Mouse (Mus musculus): ENCODE measurements around the gene Serpinb6e. TPM values are rescaled to one million over a fixed set of nuclear protein-coding genes. Genes with fewer than 3 reads are reported as not detected.

The Serpinb6e gene
- total RNA-seq (2021): not detected
- long read RNA-seq, experiment 1: 0 reads
- long read RNA-seq, experiment 2: 0 reads

DNA sequence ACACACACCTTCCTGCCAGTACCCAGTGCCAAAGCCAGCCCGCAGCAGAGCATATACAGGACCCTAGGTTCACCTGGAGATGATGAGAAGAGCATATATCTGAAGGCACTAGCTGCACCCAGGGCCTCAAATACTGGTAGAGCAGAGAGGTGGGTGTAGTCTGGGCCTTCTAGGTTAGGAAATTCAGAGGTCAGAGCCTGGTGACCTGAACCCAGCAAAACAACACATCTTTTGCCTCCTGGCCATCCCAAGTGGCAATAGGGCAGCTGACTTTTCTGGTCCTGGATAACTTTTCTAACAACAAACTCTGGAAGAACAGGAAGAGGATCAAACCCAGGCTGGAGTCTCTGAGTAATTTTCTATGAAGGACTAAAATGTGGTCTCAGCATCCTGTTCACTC lies at the start of gene Serpinb6e:
Gene Serpinb6e (minus strand): TSS at position 101 of the 400 bp plus-strand sequence.
- intact Hi-C loops (cut with DNase I; ENCODE audit: low total_unique reads): no loop called here
- DNase-seq: no peak

DNA sequence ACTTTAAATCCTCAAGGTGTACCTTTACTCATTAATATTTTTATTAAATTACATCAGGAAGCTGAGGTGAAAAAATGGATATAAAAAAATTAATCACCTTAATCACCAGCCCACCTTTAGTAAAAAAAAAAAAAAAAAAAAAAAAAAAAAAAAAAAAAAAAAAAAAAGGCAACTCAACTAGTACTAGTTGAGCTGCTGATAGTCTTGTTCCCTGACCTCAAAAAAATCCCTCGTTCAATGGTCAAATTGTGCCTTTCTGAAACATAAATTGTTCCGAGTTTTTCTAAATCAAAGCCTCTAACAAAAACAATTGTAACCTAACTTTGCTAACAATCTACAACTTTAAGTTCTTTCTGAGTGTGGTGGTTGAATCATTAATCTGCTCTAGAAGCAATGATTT lies 12.5 kb downstream of the Serpinb6e start:
- intact Hi-C loops (cut with DNase I; ENCODE audit: low total_unique reads): no loop called here
- DNase-seq: no peak

DNA sequence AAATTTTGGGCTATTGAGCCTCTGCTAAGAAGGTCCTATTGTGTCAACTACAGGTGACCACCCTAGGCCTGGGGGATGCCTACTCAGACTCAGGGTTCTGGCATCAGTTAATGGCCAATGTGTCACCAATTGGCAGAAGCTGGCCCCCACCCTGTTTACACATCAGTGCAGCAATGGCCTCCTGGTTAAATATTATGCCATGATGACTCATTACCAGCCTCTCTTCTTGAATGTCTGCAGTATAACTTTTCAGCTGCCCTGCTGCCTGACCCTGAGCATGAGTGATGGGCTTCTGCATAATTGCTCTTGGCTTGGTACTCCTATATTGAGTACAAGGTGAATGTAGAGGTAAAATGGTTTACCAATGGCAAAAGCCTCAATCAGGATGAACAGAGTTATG lies 19.8 kb downstream of the Serpinb6e start:
- DNase-seq: no peak
- intact Hi-C loops (cut with DNase I; ENCODE audit: low total_unique reads): no loop called here

DNA sequence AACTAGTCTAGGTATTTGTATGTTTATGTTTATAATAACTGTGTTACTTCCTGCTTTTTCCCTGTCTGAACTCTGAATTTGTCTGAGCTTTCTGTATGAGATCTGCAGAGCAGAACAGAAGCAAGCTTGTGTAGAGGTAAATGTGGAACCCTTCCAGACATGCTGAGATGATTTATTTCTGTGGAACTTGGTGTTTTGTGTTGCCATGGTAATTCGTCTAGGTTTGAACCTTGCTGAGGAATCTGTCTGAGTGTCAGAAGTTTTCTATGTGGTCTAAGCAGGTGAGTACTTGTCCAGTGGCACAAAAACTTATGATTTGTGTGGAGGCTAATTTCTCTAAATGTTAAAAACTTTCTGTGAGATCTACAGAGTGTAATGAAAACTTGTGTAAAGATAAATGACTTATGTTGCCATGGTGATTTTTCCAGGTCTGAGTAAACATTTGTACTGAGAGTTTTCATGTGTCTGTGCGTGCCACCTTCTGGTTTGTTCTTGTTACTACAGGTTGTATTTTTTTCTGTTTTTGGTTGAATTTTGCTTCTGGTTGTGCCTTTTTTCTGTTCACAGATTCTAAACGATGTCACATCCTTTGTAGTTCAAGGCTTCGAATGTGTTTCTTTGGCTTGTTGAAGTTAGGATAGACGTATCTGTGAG lies 21.6 kb downstream of the Serpinb6e start:
- intact Hi-C loops (cut with DNase I; ENCODE audit: low total_unique reads): no loop called here
- no peak for DNase-seq

Other genes with a start within 250 kb of the Serpinb6e start
- not detected for gene Serpinb6d, start 182.0 kb downstream of the Serpinb6e start, total RNA-seq (2021)
- gene Serpinb6c, start 62.3 kb upstream of the Serpinb6e start, total RNA-seq (2021): under 1 TPM; 0.21 to 0.22 TPM
- 10 to 100 TPM; 16.2 to 16.8 TPM for gene Nqo2, start 121.3 kb upstream of the Serpinb6e start, total RNA-seq (2021)
- gene Ripk1, start 159.0 kb upstream of the Serpinb6e start, total RNA-seq (2021): 1 to 10 TPM; 6.6 to 7.2 TPM
- gene Serpinb6a, start 159.4 kb upstream of the Serpinb6e start, total RNA-seq (2021): 10 to 100 TPM; 80.7 to 88.4 TPM
- 10 to 100 TPM; 22.7 to 26.7 TPM for gene Bphl, start 194.2 kb upstream of the Serpinb6e start, total RNA-seq (2021)
- gene Tubb2a, start 234.6 kb upstream of the Serpinb6e start, total RNA-seq (2021): 10 to 100 TPM; 19.3 to 24.4 TPM